Mouse (Mus musculus) bone marrow macrophage, adult 2 months (primary cell): Measurements from ENCODE around the gene Pdhx. TPM values are rescaled to one million over a fixed set of nuclear protein-coding genes. Genes with fewer than 3 reads are reported as not detected.

ENCODE experiments used
- H3K27ac ChIP-seq: 2 replicates; pipeline ENCODE4 v1.5.1; 2012; ENCODE audit warnings: low read depth, low read length; ENCODE audit not compliant: insufficient read depth
- H3K4me1 ChIP-seq: 2 replicates; pipeline ENCODE4 v1.6.1; 2012; ENCODE audit warnings: low read length; ENCODE audit not compliant: control insufficient read depth, insufficient read depth
- H3K4me3 ChIP-seq: 2 replicates; pipeline ENCODE4 v1.5.1; 2012; ENCODE audit warnings: mild to moderate bottlenecking, low read length, moderate library complexity; ENCODE audit not compliant: insufficient read depth
- CTCF ChIP-seq: IDR thresholded peaks from 2 replicates; pipeline ENCODE4 v1.5.1; 2012; ENCODE audit warnings: low read depth, mild to moderate bottlenecking, low read length, moderate library complexity
- POLR2A ChIP-seq: IDR thresholded peaks from 2 replicates; pipeline ENCODE4 v1.6.1; 2012; ENCODE audit warnings: mild to moderate bottlenecking, low read depth, low read length, borderline replicate concordance
- polyA plus RNA-seq: library from polyadenylated mRNA; stranded (reverse); fragments of >200 nt; gene quantifications from 2 replicates; pipeline ENCODE4 v1.2.4, GENCODE M21; 2012; ENCODE audit not compliant: missing spikeins, insufficient read depth, insufficient read length

The Pdhx gene
- polyA plus RNA-seq, 1 experiment: 9.8 TPM

- TF ChIP-seq POLR2A (no peak), CTCF (no peak)
- Histone ChIP-seq H3K4me3 (no peak overlapping the region), H3K27ac (no peak overlapping the region), H3K4me1 (peaks cover 30% of the 10 kb centered on the region)
Measured at GRCm38 (mm10) chr2:102979519-102979918, 93.8 kb downstream of the Pdhx start.

DNA sequence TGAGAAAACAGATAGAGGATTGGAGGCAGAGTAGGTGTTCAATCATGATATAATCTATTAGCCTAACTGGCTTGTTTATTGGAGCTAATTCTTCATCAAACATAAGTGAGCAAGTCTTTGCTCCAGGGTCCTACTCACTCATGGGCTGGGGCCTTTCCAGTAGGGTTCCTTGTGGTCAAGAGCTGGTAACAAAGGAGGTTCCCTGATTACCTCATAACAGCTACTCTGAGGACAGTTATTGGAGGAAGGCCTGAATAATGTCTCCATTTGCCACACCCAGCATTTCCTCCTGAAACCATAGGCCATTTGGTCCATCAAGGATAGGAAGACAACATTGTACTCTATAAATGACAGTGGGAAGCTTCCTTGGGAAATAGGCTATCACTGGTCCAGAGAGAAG, 94.2 kb downstream of the Pdhx start:
- Histone ChIP-seq H3K27ac (no peak overlapping the region), H3K4me3 (no peak overlapping the region), H3K4me1 (peaks cover 34% of the 10 kb centered on the region)
- TF ChIP-seq CTCF (no peak), POLR2A (no peak)

DNA sequence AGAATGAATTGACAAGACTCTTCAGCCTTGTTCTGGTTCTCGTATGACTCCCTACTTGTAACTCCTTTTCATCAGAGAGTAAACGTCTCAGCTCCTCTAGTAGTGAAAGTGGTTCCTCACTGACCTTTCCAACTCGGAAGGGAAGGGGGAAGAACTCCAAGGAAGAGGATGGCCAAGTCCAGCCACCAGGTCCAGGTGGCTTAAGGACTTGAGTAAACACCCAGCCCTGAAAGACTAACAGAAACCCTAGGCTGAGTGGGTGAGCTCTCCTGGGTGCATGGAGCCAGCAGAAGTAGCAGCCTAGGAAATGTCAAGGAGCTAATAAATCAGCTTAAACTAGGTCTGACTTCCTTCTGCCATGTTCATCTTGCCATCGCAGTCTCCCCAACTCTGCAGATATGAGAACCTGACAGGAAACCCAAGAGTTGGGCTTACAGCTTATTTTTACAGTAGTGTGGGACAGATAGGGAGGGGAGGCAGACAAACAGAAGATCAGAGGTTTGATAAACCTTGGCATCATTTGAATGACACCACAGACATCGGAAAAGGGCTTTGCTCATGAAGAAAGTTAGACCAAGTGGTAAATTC, 97.9 kb downstream of the Pdhx start:
- Histone ChIP-seq H3K4me1 (peaks cover 38% of the 10 kb centered on the region), H3K4me3 (no peak overlapping the region), H3K27ac (no peak overlapping the region)
- TF ChIP-seq POLR2A: no peak
- TF ChIP-seq CTCF: no peak

- H3K4me3 ChIP-seq: no peak overlapping the region
- no peak for TF ChIP-seq CTCF
- TF ChIP-seq POLR2A: no peak
- H3K27ac ChIP-seq: no peak overlapping the region
- H3K4me1 ChIP-seq: peaks cover 39% of the 10 kb centered on the region
Measured at GRCm38 (mm10) chr2:102973115-102973514, 100.2 kb downstream of the Pdhx start.

- no peak overlapping the region for H3K27ac ChIP-seq
- TF ChIP-seq CTCF: no peak
- TF ChIP-seq POLR2A: no peak
- peaks cover 45% of the 10 kb centered on the region for H3K4me1 ChIP-seq
- H3K4me3 ChIP-seq: no peak overlapping the region
Measured at GRCm38 (mm10) chr2:102972575-102972974, 100.7 kb downstream of the Pdhx start.

DNA sequence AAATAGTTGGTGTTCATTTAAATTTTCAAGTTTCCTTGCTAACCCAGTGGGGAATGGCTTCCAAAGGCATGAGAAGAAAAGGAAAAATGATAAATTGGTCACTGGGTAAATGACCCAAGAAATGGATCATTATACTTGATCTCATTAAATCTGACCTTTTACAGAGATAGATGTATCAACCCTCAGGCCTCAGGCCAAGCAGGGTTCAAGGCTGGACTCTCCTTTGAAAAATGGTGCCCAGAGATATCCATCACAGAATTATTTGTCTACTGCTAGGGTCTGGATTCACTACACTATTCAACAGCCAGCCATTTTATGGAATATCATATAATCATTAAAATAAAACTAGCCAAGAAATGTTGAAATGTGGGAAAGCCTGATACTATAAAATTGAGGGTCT, 101.4 kb downstream of the Pdhx start:
- TF ChIP-seq POLR2A (no peak), CTCF (no peak)
- no peak overlapping the region for H3K4me3 ChIP-seq
- no peak overlapping the region for H3K27ac ChIP-seq
- H3K4me1 ChIP-seq: peaks cover 48% of the 10 kb centered on the region

Other genes with a start within 250 kb of the Pdhx start
- gene Cd44, start 171.8 kb downstream of the Pdhx start, polyA plus RNA-seq: 141 and 156 TPM in 2 replicates
- 44.1 and 51.4 TPM in 2 replicates for gene Apip, start 162 bp upstream of the Pdhx start, polyA plus RNA-seq
- gene Ehf, start 229.8 kb upstream of the Pdhx start, polyA plus RNA-seq: not detected in 2 replicates